Mouse (Mus musculus) layer of hippocampus, postnatal 10 days (tissue): Measurements from ENCODE around the gene Vwa3a. TPM values are rescaled to one million over a fixed set of nuclear protein-coding genes. Genes with fewer than 3 reads are reported as not detected.
"Not testable (repeated sequence)": the region's sequence is repeated elsewhere in the genome, so short reads cannot be mapped to it uniquely, and the experiment has no call there.

Experiments
- DNase-seq, 2 experiments: peaks; one replicate each; pipeline ENCODE4 v3.0.0; 2021; ENCODE audit warnings: low spot score in 2 of 2
- long read RNA-seq: library from polyadenylated mRNA; stranded (forward); transcript quantifications from one replicate; pipeline ENCODE4 v2.0.0, GENCODE M21; 2023
- total RNA-seq, 2 experiments: library from RNA; stranded (reverse); gene quantifications; 2 replicates each; pipeline ENCODE4 v1.2.3; 2021

The Vwa3a gene
- 10 to 100 TPM in 1 of 2 experiments, 1 to 10 TPM in 1; 9.2 to 10.2 TPM for total RNA-seq
- long read RNA-seq, full-length matches to known transcripts, result 1 of 11 reads
- long read RNA-seq, partial matches to known transcripts, result 7 of 11 reads
- long read RNA-seq, other reads (novel, unspliced or antisense), result 3 of 11 reads

- no peak for DNase-seq
These were observed at the start of gene Vwa3a for GRCm38 (mm10) chr7:120739018-120739417. Gene Vwa3a, plus strand, starts transcription at chr7:120739318.

- DNase-seq, result no peak
These were observed 48.5 kb upstream of the Vwa3a start for GRCm38 (mm10) chr7:120690634-120691033.

GRCm38 (mm10) chr7:120693831-120694375, 45.2 kb upstream of the Vwa3a start:
- DNase-seq, result no peak

GRCm38 (mm10) chr7:120695196-120695595, 43.9 kb upstream of the Vwa3a start:
- no peak for DNase-seq

GRCm38 (mm10) chr7:120695641-120696040, 43.5 kb upstream of the Vwa3a start:
- DNase-seq, result no peak

- DNase-seq, result no peak
These were observed 42.8 kb upstream of the Vwa3a start for GRCm38 (mm10) chr7:120696331-120696730.

- DNase-seq, result no peak
These were observed 39.5 kb upstream of the Vwa3a start for GRCm38 (mm10) chr7:120699586-120699985.

- no peak for DNase-seq
These were observed 35.2 kb upstream of the Vwa3a start for GRCm38 (mm10) chr7:120703888-120704287.

GRCm38 (mm10) chr7:120712071-120712470, 27.0 kb upstream of the Vwa3a start:
- no peak for DNase-seq

- no peak for DNase-seq
These were observed 25.9 kb upstream of the Vwa3a start for GRCm38 (mm10) chr7:120713225-120713624.

GRCm38 (mm10) chr7:120713951-120714350, 25.2 kb upstream of the Vwa3a start:
- not testable (repeated sequence) for DNase-seq

- DNase-seq, result no peak
These were observed 21.9 kb upstream of the Vwa3a start for GRCm38 (mm10) chr7:120717261-120717660.

- no peak for DNase-seq
These were observed 18.1 kb upstream of the Vwa3a start for GRCm38 (mm10) chr7:120721051-120721450.

- no peak for DNase-seq
These were observed 17.7 kb upstream of the Vwa3a start for GRCm38 (mm10) chr7:120721456-120721855.

GRCm38 (mm10) chr7:120722063-120722462, 17.1 kb upstream of the Vwa3a start:
- DNase-seq, result no peak

GRCm38 (mm10) chr7:120722839-120723278, 16.3 kb upstream of the Vwa3a start:
- DNase-seq, result no peak

GRCm38 (mm10) chr7:120727581-120727980, 11.5 kb upstream of the Vwa3a start:
- DNase-seq, result no peak

GRCm38 (mm10) chr7:120729635-120730034, 9.5 kb upstream of the Vwa3a start:
- no peak for DNase-seq

- no peak for DNase-seq
These were observed 6.2 kb upstream of the Vwa3a start for GRCm38 (mm10) chr7:120732906-120733305.

GRCm38 (mm10) chr7:120739558-120740101, 512 bp downstream of the Vwa3a start:
- DNase-seq, result peak in 1 of 2 experiments; percentile 39

- no peak for DNase-seq
These were observed 4.5 kb downstream of the Vwa3a start for GRCm38 (mm10) chr7:120743366-120744351.

- no peak for DNase-seq
These were observed 5.5 kb downstream of the Vwa3a start for GRCm38 (mm10) chr7:120744606-120745005.
